Mouse (Mus musculus) layer of hippocampus, adult 2 months (tissue): ENCODE measurements around the gene Kpna6. TPM values are rescaled to one million over a fixed set of nuclear protein-coding genes. Genes with fewer than 3 reads are reported as not detected.
"Not testable (repeated sequence)": the region's sequence is repeated elsewhere in the genome, so short reads cannot be mapped to it uniquely, and the experiment has no call there.

ENCODE experiments used
- DNase-seq, 2 experiments: peaks; one replicate each; pipeline ENCODE4 v3.0.0; 2022; ENCODE audit warnings: low spot score in 2 of 2
- H3K27ac ChIP-seq: fragments of 200-600 bp; 2 replicates; pipeline ENCODE4 v1.8.1; 2022
- H3K4me3 ChIP-seq: fragments of 200-600 bp; 2 replicates; pipeline ENCODE4 v1.8.1; 2022; ENCODE audit warnings: mild to moderate bottlenecking
- CTCF ChIP-seq: fragments of 200-600 bp; conservative IDR thresholded peaks from 2 replicates; pipeline ENCODE4 v1.8.1; 2022; ENCODE audit warnings: antibody characterized with exemption, mild to moderate bottlenecking, moderate library complexity
- long read RNA-seq, 2 experiments: library from polyadenylated mRNA; stranded (forward); transcript quantifications; one replicate each; pipeline ENCODE4 v2.0.0; 2021; ENCODE audit warnings: borderline mapping rate in 2 of 2
- total RNA-seq, 2 experiments: library from RNA; stranded (reverse); gene quantifications; 2 replicates each; pipeline ENCODE4 v1.2.3; 2021

The Kpna6 gene
- 10 to 100 TPM; 88.7 to 97.9 TPM for total RNA-seq
- long read RNA-seq, experiment 1, full-length matches to known transcripts: 7 of 18 reads
- long read RNA-seq, experiment 1, partial matches to known transcripts: 3 of 18 reads
- long read RNA-seq, experiment 1, other reads (novel, unspliced or antisense): 8 of 18 reads
- long read RNA-seq, experiment 2, full-length matches to known transcripts: 6 of 25 reads
- long read RNA-seq, experiment 2, partial matches to known transcripts: 2 of 25 reads
- long read RNA-seq, experiment 2, other reads (novel, unspliced or antisense): 17 of 25 reads

- peak; percentile 92 for DNase-seq
- Histone ChIP-seq H3K4me3 (peak within 1 kb of the TSS; percentile 92), H3K27ac (peak within 1 kb of the TSS; percentile 97)
- TF ChIP-seq CTCF: 0 out of 2 replicates have a peak, but pooled peaks have one; percentile 22
Observed at GRCm38 (mm10) chr4:129672083-129672877, at the start of gene Kpna6. TSS of gene Kpna6 (minus strand) at chr4:129672767.

GRCm38 (mm10) chr4:129716310-129716709, 43.7 kb upstream of the Kpna6 start:
- H3K4me3 ChIP-seq: no peak overlapping the region
- no peak for TF ChIP-seq CTCF
- DNase-seq: no peak
- H3K27ac ChIP-seq: no peak overlapping the region

- peak overlapping the region; percentile 89 for H3K27ac ChIP-seq
- H3K4me3 ChIP-seq: no peak overlapping the region
- TF ChIP-seq CTCF: no peak
- no peak for DNase-seq
Observed at GRCm38 (mm10) chr4:129709486-129710129, 37.0 kb upstream of the Kpna6 start.

GRCm38 (mm10) chr4:129706750-129707149, 34.2 kb upstream of the Kpna6 start:
- peak; percentile 50 to 55 for DNase-seq
- no peak overlapping the region for H3K4me3 ChIP-seq
- H3K27ac ChIP-seq: peak overlapping the region; percentile 89
- TF ChIP-seq CTCF: no peak

- H3K27ac ChIP-seq: peak overlapping the region; percentile 89
- DNase-seq: peak; percentile 79 to 82
- no peak for TF ChIP-seq CTCF
- peak overlapping the region; percentile 8; the same call in 1 of the 2 replicates for H3K4me3 ChIP-seq
Observed at GRCm38 (mm10) chr4:129702454-129702853, 29.9 kb upstream of the Kpna6 start.

GRCm38 (mm10) chr4:129701503-129702377, 29.2 kb upstream of the Kpna6 start:
- peak; percentile 83 to 89 for DNase-seq
- Histone ChIP-seq H3K4me3 (peak overlapping the region; percentile 27), H3K27ac (peak overlapping the region; percentile 89)
- peak; percentile 91 for TF ChIP-seq CTCF

GRCm38 (mm10) chr4:129700661-129701060, 28.1 kb upstream of the Kpna6 start:
- H3K27ac ChIP-seq, DNase-seq, H3K4me3 ChIP-seq: not testable (repeated sequence)

- TF ChIP-seq CTCF: no peak
- no peak overlapping the region for H3K4me3 ChIP-seq
- no peak for DNase-seq
Observed at GRCm38 (mm10) chr4:129700216-129700615, 27.6 kb upstream of the Kpna6 start.

GRCm38 (mm10) chr4:129697191-129697590, 24.6 kb upstream of the Kpna6 start:
- Histone ChIP-seq H3K27ac (peak overlapping the region; percentile 94), H3K4me3 (peak overlapping the region; percentile 67)
- TF ChIP-seq CTCF: no peak
- DNase-seq: no peak

More at GRCm38 (mm10) chr4:129700216-129700615, 27.6 kb upstream of the Kpna6 start:
- no peak overlapping the region for H3K27ac ChIP-seq

GRCm38 (mm10) chr4:129696158-129696985, 23.8 kb upstream of the Kpna6 start, which contains the start of gene Tmem39b:
TSS of gene Tmem39b (minus strand) at chr4:129696838.
- peak; percentile 90 to 92 for DNase-seq
- TF ChIP-seq CTCF: no peak
- peak within 1 kb of the TSS; percentile 67 for H3K4me3 ChIP-seq
- peak within 1 kb of the TSS; percentile 94 for H3K27ac ChIP-seq

- no peak for DNase-seq
- TF ChIP-seq CTCF: no peak
- Histone ChIP-seq H3K27ac (peak overlapping the region; percentile 94; the same call in 1 of the 2 replicates), H3K4me3 (peak overlapping the region; percentile 67)
Observed at GRCm38 (mm10) chr4:129695815-129696157, 23.2 kb upstream of the Kpna6 start.

- Histone ChIP-seq H3K4me3 (no peak overlapping the region), H3K27ac (no peak overlapping the region)
- no peak for DNase-seq
- no peak for TF ChIP-seq CTCF
Observed at GRCm38 (mm10) chr4:129684531-129684930, 12.0 kb upstream of the Kpna6 start.
